Mouse (Mus musculus) retina, adult 2 months (tissue): ENCODE measurements around the gene Gm4767.
"Not testable (repeated sequence)": the region's sequence is repeated elsewhere in the genome, so short reads cannot be mapped to it uniquely, and the experiment has no call there.

Experiments
- DNase-seq: peaks from one replicate; pipeline ENCODE4 v3.0.0-alpha.2; 2012; ENCODE audit warnings: low read depth, low spot score

Gene Gm4767

GRCm38 (mm10) chr10:81811899-81812298 lies at the start of gene Gm4767:
Gene Gm4767, plus strand, starts transcription at chr10:81812186.
- DNase-seq = not testable (repeated sequence)

DNA sequence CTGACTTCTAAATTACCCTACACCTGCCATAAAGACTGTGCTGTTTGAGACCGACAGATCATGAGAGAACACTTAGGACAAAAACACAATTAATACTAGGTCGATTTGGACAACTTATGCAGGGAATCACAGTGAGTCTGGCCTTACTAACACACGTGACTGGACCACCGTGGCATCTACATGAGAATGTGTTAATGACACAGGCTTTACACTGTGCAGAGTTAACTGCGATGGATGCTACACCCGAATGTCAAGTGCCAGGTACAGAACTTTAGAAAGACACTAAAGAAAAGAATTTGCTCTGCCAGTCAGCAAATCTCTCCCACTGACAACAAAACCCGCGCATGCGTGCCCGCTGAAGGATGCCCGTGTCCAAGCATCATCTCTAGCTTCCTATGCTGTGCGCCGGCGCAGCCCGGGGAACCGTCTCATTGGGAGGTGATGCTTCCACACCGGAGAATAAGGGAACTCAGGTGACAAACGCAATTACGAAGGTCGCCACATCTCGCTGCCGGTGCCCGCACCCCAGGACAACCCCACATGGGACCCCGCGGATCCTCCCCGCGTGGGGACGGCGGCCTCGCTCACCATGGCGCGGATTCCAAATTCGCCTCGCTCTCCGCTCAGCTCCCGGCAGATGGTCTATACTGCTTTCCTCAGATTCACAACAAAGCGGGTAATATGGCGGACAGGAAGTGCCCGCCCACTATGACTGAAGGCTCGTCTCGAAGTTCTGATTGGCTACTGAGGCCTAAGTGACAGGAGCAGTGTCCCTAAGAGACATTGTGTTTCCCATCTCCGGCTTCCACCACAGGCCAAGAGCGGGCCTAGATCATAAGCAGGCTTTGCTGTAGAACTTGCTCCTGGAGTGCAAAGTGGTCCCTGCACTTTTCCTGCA lies 41.2 kb upstream of the Gm4767 start, which contains the start of gene Gm3055:
Gene Gm3055 (minus strand): TSS at position 656 of the 898 bp plus-strand sequence.
- DNase-seq = not testable (repeated sequence)

DNA sequence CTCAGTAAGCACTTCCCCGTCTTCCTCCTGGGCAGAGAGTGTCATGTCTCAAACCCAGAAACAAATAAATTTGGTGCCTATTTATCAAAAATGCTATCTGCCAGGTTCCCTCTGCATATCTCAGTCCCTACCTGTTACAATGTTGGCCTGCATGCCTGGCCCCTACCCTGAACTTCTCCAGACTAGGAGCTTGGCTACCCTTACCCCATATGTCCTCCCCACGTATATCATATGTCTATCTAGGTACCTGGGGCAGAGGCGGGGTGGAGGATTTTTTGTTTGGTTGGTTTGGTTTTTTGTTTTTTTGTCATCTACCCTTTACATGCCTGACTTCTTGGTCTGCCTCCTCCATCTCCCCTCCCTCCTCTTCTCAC lies 40.6 kb upstream of the Gm4767 start:
- not testable (repeated sequence) for DNase-seq

DNA sequence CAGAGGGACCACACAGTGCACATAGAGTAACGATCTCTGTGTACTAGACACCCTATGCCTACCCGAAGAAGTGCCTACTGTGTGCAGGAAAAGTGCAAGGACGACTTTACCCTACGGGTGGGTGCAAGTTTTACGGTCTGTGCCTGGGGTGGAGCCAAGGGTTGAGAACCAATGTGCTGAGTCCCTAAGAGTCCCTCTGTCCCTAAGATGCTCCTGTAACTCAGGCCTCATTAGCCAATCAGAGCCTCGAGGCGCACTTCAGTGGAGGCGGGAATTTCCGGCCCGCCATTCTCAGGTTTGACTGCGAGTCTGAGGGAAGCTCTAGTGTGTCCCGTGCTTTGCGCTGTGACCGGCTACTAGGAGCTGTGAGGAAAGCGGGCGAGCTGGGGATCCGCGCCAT lies 34.2 kb downstream of the Gm4767 start:
- DNase-seq = not testable (repeated sequence)

- DNase-seq = not testable (repeated sequence)
Observed at GRCm38 (mm10) chr10:81863409-81864407, 51.7 kb downstream of the Gm4767 start, which contains the start of gene Gm32687. Gene Gm32687, plus strand, starts transcription at chr10:81863934.
